Mouse (Mus musculus) kidney, adult 2 months (tissue): ENCODE measurements around the gene Exoc6.

Experiments
- CTCF ChIP-seq: fragments of 200-500 bp; conservative IDR thresholded peaks from 2 replicates; pipeline ENCODE4 v1.5.1; 2011; ENCODE audit warnings: low read depth, mild to moderate bottlenecking, control low read depth, low read length, moderate library complexity, mixed read lengths; ENCODE audit not compliant: insufficient read depth, insufficient read length
- POLR2A ChIP-seq: fragments of 200-500 bp; IDR thresholded peaks from one replicate; pipeline ENCODE4 v1.6.1; 2011; ENCODE audit warnings: low read depth, low read length, control low read depth

GRCm38 (mm10) chr19:37570966-37571718 is 20.9 kb downstream of the Exoc6 start:
- TF ChIP-seq POLR2A (no peak), CTCF (no peak)
